Mouse (Mus musculus): ENCODE data around the gene Cpt1c. TPM values are rescaled to one million over a fixed set of nuclear protein-coding genes. Genes with fewer than 3 reads are reported as not detected.
A peak's percentile ranks its signal among the peaks of the same experiment; 100 is the strongest.

Gene Cpt1c
- polyA plus RNA-seq, 1 experiment from 2014 or later: 17.1 TPM

DNA sequence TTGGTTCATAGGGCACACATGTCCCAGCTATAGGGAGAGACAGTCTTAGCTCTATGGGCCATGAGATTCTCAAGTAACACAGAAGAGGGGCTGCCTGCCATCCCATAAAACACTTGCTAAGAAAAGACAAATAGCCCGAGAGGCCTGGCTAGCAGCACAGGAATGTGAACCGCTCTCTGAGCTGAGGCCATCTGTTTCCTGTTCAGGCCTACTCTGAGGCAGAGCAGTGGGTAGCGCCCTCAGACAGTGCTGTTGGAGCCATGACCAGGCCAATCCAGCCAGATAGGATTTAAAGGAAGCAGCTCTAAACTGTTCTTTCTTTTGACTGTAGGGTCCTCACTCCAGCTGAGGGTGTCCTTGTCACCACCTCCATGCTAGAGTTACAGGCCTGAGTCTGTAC is 29.9 kb upstream of the Cpt1c start:
- H3K4me1 ChIP-seq (replicated peaks; ENCODE audit: control insufficient read depth, insufficient read depth, low read length): peaks cover 10% of the 10 kb centered on the region
- 47% methylated on average over 3 of the region's 3 CpGs for whole genome bisulfite sequencing
- H3K9ac ChIP-seq (ENCODE audit: low read length): no peak overlapping the region
- no peaks in the 10 kb centered on the region for H3K27me3 ChIP-seq (ENCODE audit: control insufficient read depth, insufficient read depth, low read depth, low read length)
- no peak overlapping the region for H3K4me2 ChIP-seq (ENCODE audit: low read depth, low read length)
- H3K27ac ChIP-seq (ENCODE audit: low read length): peak overlapping the region; percentile 31; the same call in 1 of the 2 replicates
- ATAC-seq (ENCODE audit: low read depth): no peak
- no peak overlapping the region for H3K4me3 ChIP-seq (ENCODE audit: low read length)
- H3K9me3 ChIP-seq (ENCODE audit: control insufficient read depth, low read length): no peaks in the 10 kb centered on the region
- H3K36me3 ChIP-seq (ENCODE audit: control insufficient read depth, insufficient read depth, low read length): peaks cover 77% of the 10 kb centered on the region

DNA sequence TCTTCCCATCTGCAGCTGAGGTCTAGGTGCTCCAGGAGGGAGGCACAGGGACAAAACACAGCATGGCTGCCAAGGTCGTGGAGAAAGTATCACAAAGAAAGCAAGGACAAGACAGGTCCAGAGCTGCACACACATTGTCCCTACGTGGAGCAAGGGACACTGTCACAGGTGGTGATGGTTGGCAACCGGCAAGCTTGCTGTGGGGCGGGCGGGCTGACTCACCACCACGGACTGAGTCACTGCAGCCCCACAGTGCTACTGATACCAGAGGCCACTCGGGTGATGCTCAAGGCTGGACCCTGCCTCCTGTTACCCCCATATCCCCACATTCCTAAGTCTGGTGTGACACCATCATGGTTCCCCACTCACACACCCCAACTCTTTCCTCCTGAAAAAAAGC is 27.8 kb upstream of the Cpt1c start:
- WGBS: 85% methylated on average over 7 of the region's 7 CpGs
- no peak overlapping the region for H3K4me3 ChIP-seq (ENCODE audit: low read length)
- ATAC-seq (ENCODE audit: low read depth): no peak
- H3K4me2 ChIP-seq (ENCODE audit: low read depth, low read length): no peak overlapping the region
- H3K36me3 ChIP-seq (ENCODE audit: control insufficient read depth, insufficient read depth, low read length): peaks cover 58% of the 10 kb centered on the region
- no peak overlapping the region for H3K9ac ChIP-seq (ENCODE audit: low read length)
- H3K9me3 ChIP-seq (ENCODE audit: control insufficient read depth, low read length): no peaks in the 10 kb centered on the region
- H3K27ac ChIP-seq (ENCODE audit: low read length): no peak overlapping the region
- H3K4me1 ChIP-seq (replicated peaks; ENCODE audit: control insufficient read depth, insufficient read depth, low read length): peaks cover 20% of the 10 kb centered on the region
- H3K27me3 ChIP-seq (ENCODE audit: control insufficient read depth, insufficient read depth, low read depth, low read length): no peaks in the 10 kb centered on the region

DNA sequence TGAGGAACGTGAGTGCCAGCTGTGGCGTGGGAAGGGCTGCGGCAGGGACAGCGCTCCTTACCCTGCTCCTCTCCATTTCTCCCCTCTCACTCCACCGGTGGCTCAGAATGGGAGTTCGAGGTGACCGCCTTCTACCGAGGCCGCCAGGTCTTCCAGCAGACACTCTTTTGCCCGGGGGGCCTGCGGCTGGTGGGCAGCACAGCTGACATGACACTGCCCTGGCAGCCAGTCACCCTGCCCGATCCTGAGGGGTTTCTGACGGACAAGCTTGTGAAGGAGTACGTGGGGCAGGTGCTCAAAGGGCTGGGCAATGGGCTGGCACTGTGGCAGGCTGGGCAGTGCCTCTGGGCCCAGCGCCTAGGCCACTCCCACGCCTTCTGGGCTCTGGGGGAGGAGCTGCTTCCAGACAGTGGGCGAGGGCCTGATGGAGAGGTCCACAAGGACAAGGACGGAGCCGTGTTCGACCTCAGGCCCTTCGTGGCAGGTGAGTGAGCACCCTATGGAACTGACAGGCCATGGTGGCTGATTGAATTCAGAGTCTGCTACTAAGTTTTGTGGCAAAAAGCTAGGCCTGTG is 26.0 kb upstream of the Cpt1c start:
- no peak overlapping the region for H3K4me3 ChIP-seq (ENCODE audit: low read length)
- no peak overlapping the region for H3K27ac ChIP-seq (ENCODE audit: low read length)
- H3K9ac ChIP-seq (ENCODE audit: low read length): no peak overlapping the region
- H3K9me3 ChIP-seq (ENCODE audit: control insufficient read depth, low read length): no peaks in the 10 kb centered on the region
- no peak overlapping the region for H3K4me2 ChIP-seq (ENCODE audit: low read depth, low read length)
- no peaks in the 10 kb centered on the region for H3K27me3 ChIP-seq (ENCODE audit: control insufficient read depth, insufficient read depth, low read depth, low read length)
- peaks cover 41% of the 10 kb centered on the region for H3K36me3 ChIP-seq (ENCODE audit: control insufficient read depth, insufficient read depth, low read length)
- no peak for ATAC-seq (ENCODE audit: low read depth)
- WGBS: 85% methylated on average over 21 of the region's 21 CpGs
- H3K4me1 ChIP-seq (replicated peaks; ENCODE audit: control insufficient read depth, insufficient read depth, low read length): peaks cover 31% of the 10 kb centered on the region

DNA sequence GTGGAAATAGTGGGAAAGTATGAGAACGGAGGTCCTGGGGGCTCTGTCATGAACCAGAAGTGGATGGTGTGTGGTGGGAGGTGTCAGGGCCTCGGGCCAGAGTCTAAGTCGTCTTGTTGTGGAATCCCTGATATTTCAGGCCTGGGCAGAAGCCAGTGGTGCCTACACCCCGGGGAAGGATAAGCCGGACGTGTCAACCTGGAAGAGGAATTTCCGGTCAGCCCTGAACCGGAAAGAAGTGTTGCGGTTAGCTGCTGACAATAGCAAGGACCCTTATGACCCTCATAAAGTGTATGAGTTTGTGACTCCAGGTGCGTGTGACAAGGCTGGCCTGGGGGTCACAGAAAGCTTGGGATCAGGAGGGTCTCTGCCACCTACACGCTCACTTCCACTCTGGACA is 25.1 kb upstream of the Cpt1c start:
- 54% methylated on average over 11 of the region's 11 CpGs for WGBS
- no peak overlapping the region for H3K27ac ChIP-seq (ENCODE audit: low read length)
- no peaks in the 10 kb centered on the region for H3K9me3 ChIP-seq (ENCODE audit: control insufficient read depth, low read length)
- no peak overlapping the region for H3K4me3 ChIP-seq (ENCODE audit: low read length)
- ATAC-seq (ENCODE audit: low read depth): no peak
- H3K4me1 ChIP-seq (replicated peaks; ENCODE audit: control insufficient read depth, insufficient read depth, low read length): peaks cover 31% of the 10 kb centered on the region
- H3K36me3 ChIP-seq (ENCODE audit: control insufficient read depth, insufficient read depth, low read length): peaks cover 38% of the 10 kb centered on the region
- H3K9ac ChIP-seq (ENCODE audit: low read length): peak overlapping the region; percentile 37; the same call in 1 of the 2 replicates
- no peaks in the 10 kb centered on the region for H3K27me3 ChIP-seq (ENCODE audit: control insufficient read depth, insufficient read depth, low read depth, low read length)
- peak overlapping the region; percentile 89 for H3K4me2 ChIP-seq (ENCODE audit: low read depth, low read length)

DNA sequence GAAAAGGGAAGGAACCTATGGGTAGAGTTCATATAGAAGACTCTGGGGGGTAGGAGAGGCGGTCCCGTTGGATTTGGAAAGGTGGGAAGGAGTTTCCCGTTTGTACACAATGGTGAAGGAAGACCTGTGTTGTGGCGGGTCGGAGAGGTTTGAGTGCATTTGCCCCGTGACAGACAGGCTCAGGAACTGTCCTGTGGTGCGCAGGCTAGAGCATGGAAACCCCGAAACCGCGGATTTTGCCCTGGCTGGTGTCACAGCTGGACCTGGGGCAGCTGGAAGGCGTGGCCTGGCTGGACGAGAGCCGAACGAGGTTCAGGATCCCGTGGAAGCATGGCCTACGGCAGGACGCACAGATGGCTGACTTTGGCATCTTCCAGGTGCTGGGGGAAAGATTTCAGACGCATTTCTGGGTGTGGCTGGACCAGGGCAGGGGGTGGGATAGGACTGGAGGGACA is 23.9 kb upstream of the Cpt1c start, which contains the start of gene Bcl2l12:
TSS of gene Bcl2l12 (minus strand) at position 212 of the 455 bp plus-strand sequence.
- H3K9me3 ChIP-seq (ENCODE audit: control insufficient read depth, low read length): no peaks in the 10 kb centered on the region
- H3K9ac ChIP-seq (ENCODE audit: low read length): peak within 1 kb of the TSS; percentile 80
- peaks cover 31% of the 10 kb centered on the region for H3K4me1 ChIP-seq (replicated peaks; ENCODE audit: control insufficient read depth, insufficient read depth, low read length)
- ATAC-seq (ENCODE audit: low read depth): peak; percentile 15; the same call in 1 of the 2 replicates
- H3K36me3 ChIP-seq (ENCODE audit: control insufficient read depth, insufficient read depth, low read length): peaks cover 39% of the 10 kb centered on the region
- H3K4me2 ChIP-seq (ENCODE audit: low read depth, low read length): peak within 1 kb of the TSS; percentile 89
- no peaks in the 10 kb centered on the region for H3K27me3 ChIP-seq (ENCODE audit: control insufficient read depth, insufficient read depth, low read depth, low read length)
- H3K27ac ChIP-seq (ENCODE audit: low read length): peak within 1 kb of the TSS; percentile 85
- 0% methylated on average over 18 of the region's 18 CpGs for WGBS
- peak within 1 kb of the TSS; percentile 82 for H3K4me3 ChIP-seq (ENCODE audit: low read length)

DNA sequence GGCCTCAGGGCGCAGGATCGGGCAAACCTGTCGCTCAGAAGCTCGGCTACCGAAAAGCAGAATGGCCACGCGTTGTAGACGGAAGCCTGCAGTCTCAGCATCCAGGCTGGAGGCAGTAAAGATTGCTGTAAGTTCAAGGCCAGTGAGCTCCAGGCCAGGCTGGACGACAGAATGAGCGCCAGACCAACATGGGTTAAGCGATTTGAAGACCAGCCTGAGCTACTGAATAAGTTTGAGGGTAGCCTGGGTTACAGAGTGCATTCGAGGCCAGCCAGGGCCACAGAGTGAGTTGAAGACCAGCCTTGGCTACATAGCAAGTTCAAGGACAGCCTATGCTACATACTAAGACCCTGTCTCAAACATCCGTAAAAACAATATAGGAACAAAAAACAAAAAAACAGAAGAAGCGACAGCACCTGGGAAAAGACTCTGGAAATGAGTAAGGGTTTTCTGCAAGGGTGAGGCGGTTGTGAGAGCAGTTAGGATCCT is 23.3 kb upstream of the Cpt1c start:
- H3K9me3 ChIP-seq (ENCODE audit: control insufficient read depth, low read length): no peaks in the 10 kb centered on the region
- no peaks in the 10 kb centered on the region for H3K27me3 ChIP-seq (ENCODE audit: control insufficient read depth, insufficient read depth, low read depth, low read length)
- peaks cover 36% of the 10 kb centered on the region for H3K36me3 ChIP-seq (ENCODE audit: control insufficient read depth, insufficient read depth, low read length)
- peak overlapping the region; percentile 85 for H3K27ac ChIP-seq (ENCODE audit: low read length)
- peaks cover 31% of the 10 kb centered on the region for H3K4me1 ChIP-seq (replicated peaks; ENCODE audit: control insufficient read depth, insufficient read depth, low read length)
- H3K4me3 ChIP-seq (ENCODE audit: low read length): peak overlapping the region; percentile 82
- peak overlapping the region; percentile 89 for H3K4me2 ChIP-seq (ENCODE audit: low read depth, low read length)
- no peak for ATAC-seq (ENCODE audit: low read depth)
- WGBS: under 1% methylated on average over 15 of the region's 15 CpGs
- H3K9ac ChIP-seq (ENCODE audit: low read length): peak overlapping the region; percentile 80

DNA sequence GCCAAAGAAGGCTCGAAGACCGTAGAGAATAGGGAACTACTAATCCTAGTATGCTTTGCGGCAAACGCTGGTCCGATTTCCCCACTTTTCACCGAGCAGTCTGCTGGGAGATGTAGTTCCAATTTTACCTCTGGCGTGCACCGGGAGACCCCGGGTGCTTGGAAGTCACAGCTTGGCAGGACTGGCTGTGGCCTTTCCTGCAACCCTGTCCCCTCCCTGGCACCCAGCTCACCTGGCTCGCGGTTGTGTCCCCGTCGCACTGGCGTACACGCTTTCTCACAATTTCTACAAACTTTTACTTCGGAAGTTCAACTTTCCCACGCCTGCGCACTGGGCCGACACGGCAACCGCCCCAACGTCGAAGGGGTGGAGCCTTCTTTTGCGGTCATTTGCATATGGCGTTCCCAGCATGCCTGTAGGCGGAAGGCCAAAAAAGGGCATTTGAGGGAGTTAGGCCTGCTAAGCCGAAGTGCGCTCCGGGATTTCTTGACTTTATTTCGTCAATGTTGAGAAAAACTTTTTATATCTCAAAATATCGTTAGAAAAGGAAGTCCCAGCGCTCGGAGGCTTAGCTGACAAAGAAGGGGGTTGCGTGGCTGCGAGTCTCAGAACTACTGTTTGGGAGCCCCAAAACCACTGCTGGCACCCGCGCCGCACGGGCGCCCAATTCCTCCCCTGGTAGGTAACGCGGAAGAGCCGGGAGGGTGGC is 22.7 kb upstream of the Cpt1c start, which contains the start of gene Irf3:
TSS of gene Irf3 (plus strand) at position 418 of the 709 bp plus-strand sequence.
- peaks cover 36% of the 10 kb centered on the region for H3K36me3 ChIP-seq (ENCODE audit: control insufficient read depth, insufficient read depth, low read length)
- H3K4me3 ChIP-seq (ENCODE audit: low read length): peak within 1 kb of the TSS; percentile 82
- peak; percentile 95 for ATAC-seq (ENCODE audit: low read depth)
- H3K27me3 ChIP-seq (ENCODE audit: control insufficient read depth, insufficient read depth, low read depth, low read length): no peaks in the 10 kb centered on the region
- peak within 1 kb of the TSS; percentile 85 for H3K27ac ChIP-seq (ENCODE audit: low read length)
- under 1% methylated on average over 43 of the region's 43 CpGs for WGBS
- no peaks in the 10 kb centered on the region for H3K9me3 ChIP-seq (ENCODE audit: control insufficient read depth, low read length)
- H3K4me1 ChIP-seq (replicated peaks; ENCODE audit: control insufficient read depth, insufficient read depth, low read length): peaks cover 31% of the 10 kb centered on the region
- peak within 1 kb of the TSS; percentile 96 for H3K4me2 ChIP-seq (ENCODE audit: low read depth, low read length)
- H3K9ac ChIP-seq (ENCODE audit: low read length): peak within 1 kb of the TSS; percentile 86

DNA sequence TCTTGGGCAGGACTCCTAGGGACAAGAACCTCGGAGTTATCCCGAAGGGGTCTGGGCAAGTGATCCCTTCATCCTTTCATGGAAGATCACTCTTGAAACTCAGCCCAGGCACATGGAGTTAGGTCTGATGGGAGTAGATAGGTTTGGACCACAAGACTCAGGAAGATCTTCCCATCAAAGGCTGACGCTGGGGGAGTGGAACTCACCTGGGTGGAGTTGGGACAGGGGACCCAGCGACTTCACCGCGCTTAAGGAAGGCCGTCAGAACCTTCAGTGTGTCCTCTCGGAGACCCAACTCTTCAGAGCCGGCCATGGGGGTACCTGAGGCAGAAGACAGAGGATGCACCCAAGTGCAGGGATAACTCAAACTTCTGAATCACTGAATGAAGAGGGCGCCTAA is 22.0 kb upstream of the Cpt1c start:
- Histone ChIP-seq H3K36me3 (ENCODE audit: control insufficient read depth, insufficient read depth, low read length) (peaks cover 33% of the 10 kb centered on the region), H3K9ac (ENCODE audit: low read length) (peak overlapping the region; percentile 86), H3K4me1 (replicated peaks; ENCODE audit: control insufficient read depth, insufficient read depth, low read length) (peaks cover 31% of the 10 kb centered on the region), H3K4me3 (ENCODE audit: low read length) (peak overlapping the region; percentile 82), H3K4me2 (ENCODE audit: low read depth, low read length) (peak overlapping the region; percentile 96), H3K27ac (ENCODE audit: low read length) (peak overlapping the region; percentile 85), H3K27me3 (ENCODE audit: control insufficient read depth, insufficient read depth, low read depth, low read length) (no peaks in the 10 kb centered on the region), H3K9me3 (ENCODE audit: control insufficient read depth, low read length) (no peaks in the 10 kb centered on the region)
- 5% methylated on average over 10 of the region's 10 CpGs for WGBS
- no peak for ATAC-seq (ENCODE audit: low read depth)

Data from lung, embryonic 16.5 days (tissue).